Mouse (Mus musculus) CH12.LX (cell line): ENCODE measurements around the gene Gle1.

Experiments used
- CTCF ChIP-seq, 2 experiments: IDR thresholded peaks in 1 of 2; conservative IDR thresholded peaks in 1 of 2; 2 replicates each; pipeline ENCODE4 v1.5.1; 2011 to 2012; ENCODE audit warnings: low read depth in 2 of 2, low read length in 2 of 2, improper control_type of control experiment in 1 of 2, inconsistent platforms in 1 of 2, mild to moderate bottlenecking in 1 of 2, moderate library complexity in 1 of 2
- EP300 ChIP-seq: IDR thresholded peaks from 2 replicates; pipeline ENCODE4 v1.6.1; 2011; ENCODE audit warnings: low read length, improper control_type of control experiment
- ETS1 ChIP-seq: conservative IDR thresholded peaks from 2 replicates; pipeline ENCODE4 v1.6.1; 2012; ENCODE audit warnings: low read depth, mild to moderate bottlenecking, inconsistent platforms, low read length, improper control_type of control experiment, moderate library complexity
- POLR2AphosphoS2 ChIP-seq: IDR thresholded peaks from 2 replicates; pipeline ENCODE4 v1.6.1; 2011; ENCODE audit warnings: low read depth, low read length, improper control_type of control experiment
- USF1 ChIP-seq: IDR thresholded peaks from 2 replicates; pipeline ENCODE4 v1.6.1; 2014; ENCODE audit warnings: low read depth, mild to moderate bottlenecking, inconsistent platforms, low read length, improper control_type of control experiment

DNA sequence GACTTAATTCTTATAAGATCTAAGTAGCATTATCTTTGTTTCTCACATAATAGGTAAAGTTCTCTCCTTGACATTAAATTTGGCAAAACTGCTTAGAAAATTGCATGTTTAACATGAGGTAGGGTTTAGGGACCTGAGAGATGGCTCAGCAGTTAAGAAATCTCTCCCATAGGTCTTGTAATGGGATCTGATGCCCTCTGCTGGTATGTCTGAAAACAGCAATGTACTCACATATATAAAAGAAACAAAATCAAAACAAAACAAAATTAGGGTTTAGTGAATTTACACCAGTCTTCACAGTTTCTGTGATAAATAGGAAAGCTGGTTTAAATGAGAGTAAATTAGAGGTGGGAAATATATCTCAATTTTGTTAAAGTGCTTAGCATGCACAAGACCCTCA is 42.1 kb downstream of the Gle1 start:
- TF ChIP-seq EP300 (no peak), CTCF (conservative IDR thresholded peaks at IDR 0.05 in 1 of 2, IDR thresholded peaks at IDR 0.05 in 1 of 2; ENCODE audit: low read depth in 2 of 2, low read length in 2 of 2) (peak; percentile 26 to 76), POLR2AphosphoS2 (no peak), ETS1 (no peak), USF1 (no peak)
